Mouse (Mus musculus): ENCODE measurements around the gene Camsap2. TPM values are rescaled to one million over a fixed set of nuclear protein-coding genes. Genes with fewer than 3 reads are reported as not detected.
A peak's percentile ranks its signal among the peaks of the same experiment; 100 is the strongest.

Camsap2 gene
- polyA plus RNA-seq, 1 experiment = 19.6 TPM

DNA sequence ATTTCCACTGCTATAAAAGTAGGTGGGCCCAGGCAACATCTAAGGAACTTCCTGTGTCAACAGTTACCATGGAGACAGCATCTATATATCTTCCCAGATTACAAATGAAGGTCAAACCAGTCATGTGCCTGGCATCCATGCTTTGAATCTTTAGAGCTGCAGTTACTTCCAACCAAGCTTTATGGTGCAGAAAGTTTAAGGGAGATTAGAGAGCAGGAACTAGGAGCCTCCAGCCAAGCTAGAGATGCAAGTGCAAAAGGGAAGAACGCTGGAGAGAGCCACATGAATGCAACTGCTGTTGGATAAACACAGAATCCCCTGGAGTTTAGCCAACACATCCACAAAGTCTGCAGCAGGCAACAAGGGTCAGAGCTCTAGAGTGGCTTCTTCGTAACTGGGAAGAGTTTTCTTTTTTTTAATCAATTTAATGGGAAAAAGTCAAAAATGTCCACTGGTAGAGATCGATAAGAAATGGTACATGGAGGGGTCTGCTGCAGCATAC lies 4.8 kb upstream of the Camsap2 start:
- TF ChIP-seq POLR2A (IDR thresholded peaks at IDR 0.05; ENCODE audit: borderline replicate concordance, control insufficient read depth, low read depth, low read length) (no peak), CTCF (IDR thresholded peaks at IDR 0.05; ENCODE audit: control insufficient read depth, insufficient read depth, low read length) (no peak)
- Histone ChIP-seq H3K4me1 (ENCODE audit: control insufficient read depth, insufficient read depth, low read length) (no peaks in the 10 kb centered on the region; the same call in 1 of the 2 replicates), H3K27ac (ENCODE audit: control insufficient read depth, insufficient read depth, low read depth, low read length, poor library complexity) (no peak overlapping the region)

DNA sequence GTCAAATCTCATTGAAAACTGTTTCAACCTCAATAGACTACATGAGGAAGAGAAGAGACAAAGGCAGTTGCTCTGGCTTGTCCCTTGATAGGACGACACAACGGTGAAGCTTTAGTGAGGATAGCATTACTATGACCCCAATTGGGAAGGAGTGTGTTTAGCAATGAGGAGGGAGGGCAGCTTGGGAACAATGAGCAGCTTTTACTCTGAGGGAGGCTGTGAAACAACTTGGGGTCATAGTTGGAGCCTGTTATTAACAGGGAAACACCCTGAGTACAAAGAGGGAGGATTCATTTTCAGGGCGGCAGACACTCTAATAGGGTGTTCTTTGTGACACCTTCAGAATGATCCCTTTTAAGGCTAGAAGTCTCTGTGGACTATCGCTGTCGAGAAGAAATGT lies 2.2 kb upstream of the Camsap2 start:
- Histone ChIP-seq H3K4me3 (replicated peaks; ENCODE audit: control insufficient read depth, low read depth, low read length) (no peak overlapping the region), H3K27ac (ENCODE audit: control insufficient read depth, insufficient read depth, low read depth, low read length, poor library complexity) (no peak overlapping the region), H3K4me1 (ENCODE audit: control insufficient read depth, insufficient read depth, low read length) (no peaks in the 10 kb centered on the region; the same call in 1 of the 2 replicates)
- TF ChIP-seq POLR2A (IDR thresholded peaks at IDR 0.05; ENCODE audit: borderline replicate concordance, control insufficient read depth, low read depth, low read length) = no peak
- no peak for TF ChIP-seq CTCF (IDR thresholded peaks at IDR 0.05; ENCODE audit: control insufficient read depth, insufficient read depth, low read length)
- WGBS = 83% methylated on average over 5 of the region's 5 CpGs

More for the DNA sequence above, 4.8 kb upstream of the Camsap2 start:
- 70% methylated on average over 3 of the region's 3 CpGs for WGBS
- no peak overlapping the region for H3K4me3 ChIP-seq (replicated peaks; ENCODE audit: control insufficient read depth, low read depth, low read length)

DNA sequence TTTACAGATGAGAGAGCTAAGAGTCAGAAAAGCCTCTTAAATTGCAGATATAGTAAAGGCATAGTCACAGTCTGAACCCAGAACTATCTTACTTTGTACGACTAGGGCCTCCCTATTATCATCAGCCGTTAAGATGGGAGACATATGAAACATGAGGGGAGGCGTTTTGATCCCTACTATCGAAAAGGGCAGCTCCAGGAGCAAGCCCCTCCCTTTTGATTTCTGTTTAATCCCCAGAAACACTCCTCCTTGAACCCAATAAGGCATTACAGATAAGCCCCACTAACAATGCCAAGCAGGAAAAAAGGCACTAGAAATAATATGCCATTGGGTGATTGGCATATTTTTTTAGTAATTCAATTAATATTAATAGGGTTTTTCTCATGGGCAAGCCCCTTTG lies 1.2 kb upstream of the Camsap2 start:
- H3K4me3 ChIP-seq (replicated peaks; ENCODE audit: control insufficient read depth, low read depth, low read length) = no peak overlapping the region
- WGBS = 61% methylated on average over 4 of the region's 4 CpGs
- H3K4me1 ChIP-seq (ENCODE audit: control insufficient read depth, insufficient read depth, low read length) = no peaks in the 10 kb centered on the region; the same call in 1 of the 2 replicates
- H3K27ac ChIP-seq (ENCODE audit: control insufficient read depth, insufficient read depth, low read depth, low read length, poor library complexity) = no peak overlapping the region
- TF ChIP-seq POLR2A (IDR thresholded peaks at IDR 0.05; ENCODE audit: borderline replicate concordance, control insufficient read depth, low read depth, low read length) (no peak), CTCF (IDR thresholded peaks at IDR 0.05; ENCODE audit: control insufficient read depth, insufficient read depth, low read length) (no peak)

DNA sequence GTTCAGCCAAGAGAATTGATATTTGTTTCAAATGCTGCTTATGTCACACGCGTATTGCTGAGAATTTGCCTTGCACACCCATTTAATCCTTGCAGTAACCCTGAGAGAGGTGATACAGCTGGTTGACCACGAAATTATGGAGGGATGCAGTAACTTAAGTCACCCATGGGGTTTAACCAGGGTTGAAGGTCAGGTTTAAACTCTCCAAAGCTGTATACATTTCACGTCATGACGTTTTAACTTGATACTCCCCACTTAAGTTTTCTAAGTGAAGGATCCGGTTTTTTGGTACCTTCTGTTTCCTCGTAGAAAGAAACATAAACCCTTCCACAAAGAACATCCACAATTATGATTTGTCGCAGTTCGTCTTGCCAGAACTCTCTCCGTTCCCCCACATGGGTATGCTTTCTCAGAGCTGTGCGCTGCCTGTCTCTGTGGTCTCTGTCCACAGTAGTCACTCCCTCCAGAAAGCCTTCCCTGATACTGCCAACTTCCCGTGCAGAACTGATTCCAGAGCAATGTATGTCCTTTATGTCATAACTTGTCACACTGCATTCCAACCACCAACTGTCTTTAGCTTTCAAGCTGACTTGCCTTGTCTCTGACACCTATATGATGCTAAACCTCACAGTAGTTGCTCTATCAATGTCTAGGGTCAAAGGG lies 600 bp upstream of the Camsap2 start:
- TF ChIP-seq POLR2A (IDR thresholded peaks at IDR 0.05; ENCODE audit: borderline replicate concordance, control insufficient read depth, low read depth, low read length) = no peak
- no peak for TF ChIP-seq CTCF (IDR thresholded peaks at IDR 0.05; ENCODE audit: control insufficient read depth, insufficient read depth, low read length)
- Histone ChIP-seq H3K4me3 (replicated peaks; ENCODE audit: control insufficient read depth, low read depth, low read length) (peak overlapping the region; percentile 92), H3K27ac (ENCODE audit: control insufficient read depth, insufficient read depth, low read depth, low read length, poor library complexity) (peak overlapping the region; percentile 91), H3K4me1 (ENCODE audit: control insufficient read depth, insufficient read depth, low read length) (no peaks in the 10 kb centered on the region; the same call in 1 of the 2 replicates)
- 2% methylated on average over 12 of the region's 12 CpGs for WGBS

DNA sequence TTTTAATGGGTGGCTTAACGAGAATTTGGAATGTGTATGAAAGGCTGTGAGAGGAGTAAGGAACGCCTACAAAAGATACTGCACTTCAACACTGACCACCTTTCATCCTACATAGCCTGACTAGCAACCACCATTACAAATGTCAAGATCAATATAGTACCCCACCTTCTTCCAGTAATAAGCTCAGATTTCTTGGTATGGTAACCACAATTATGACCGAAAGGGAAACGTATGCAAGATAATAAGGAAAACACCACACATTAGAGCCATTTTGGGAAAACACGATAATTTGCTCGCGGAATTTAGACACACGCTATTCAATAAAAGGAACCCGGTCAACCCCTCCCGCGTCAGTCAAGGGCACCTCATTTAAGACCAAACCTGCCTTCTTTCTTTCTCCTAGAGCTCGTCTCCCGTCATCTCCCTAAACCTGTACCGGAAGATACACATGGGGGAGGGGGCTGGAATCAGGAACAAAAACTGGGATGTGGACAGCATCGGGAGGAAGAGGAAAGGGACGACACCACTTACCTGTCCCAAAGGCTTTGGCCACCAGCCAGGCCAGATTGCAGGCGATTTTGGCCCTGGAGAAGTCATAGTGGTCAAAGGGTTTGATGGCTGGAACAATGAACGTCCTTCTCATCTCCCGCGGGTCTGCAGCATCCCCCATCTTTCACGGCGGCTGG lies 993 bp downstream of the Camsap2 start:
- Histone ChIP-seq H3K27ac (ENCODE audit: control insufficient read depth, insufficient read depth, low read depth, low read length, poor library complexity) (peak overlapping the region; percentile 91), H3K4me3 (replicated peaks; ENCODE audit: control insufficient read depth, low read depth, low read length) (peak overlapping the region; percentile 92), H3K4me1 (ENCODE audit: control insufficient read depth, insufficient read depth, low read length) (no peaks in the 10 kb centered on the region; the same call in 1 of the 2 replicates)
- no peak for TF ChIP-seq CTCF (IDR thresholded peaks at IDR 0.05; ENCODE audit: control insufficient read depth, insufficient read depth, low read length)
- no peak for TF ChIP-seq POLR2A (IDR thresholded peaks at IDR 0.05; ENCODE audit: borderline replicate concordance, control insufficient read depth, low read depth, low read length)
- 2% methylated on average over 22 of the region's 22 CpGs for WGBS

DNA sequence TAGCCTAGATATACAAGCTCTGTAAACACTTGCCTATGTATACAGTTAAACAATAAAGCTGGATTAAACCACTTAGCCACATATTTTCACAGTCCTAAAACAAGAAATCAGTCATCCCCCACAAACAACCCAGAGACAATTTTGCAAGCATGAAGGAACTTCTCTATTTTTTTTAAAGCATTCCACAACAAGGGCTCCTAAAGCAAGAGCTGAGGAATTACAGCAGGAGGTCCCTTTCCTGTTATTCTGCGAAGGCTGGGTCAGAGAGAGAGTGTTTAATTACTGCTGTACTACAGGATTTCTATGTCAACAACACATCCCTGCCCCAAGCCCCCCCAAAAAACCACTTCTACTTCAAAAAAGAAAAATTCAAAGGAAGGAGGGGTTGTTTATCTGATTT lies 1.6 kb downstream of the Camsap2 start:
- no peak for TF ChIP-seq POLR2A (IDR thresholded peaks at IDR 0.05; ENCODE audit: borderline replicate concordance, control insufficient read depth, low read depth, low read length)
- TF ChIP-seq CTCF (IDR thresholded peaks at IDR 0.05; ENCODE audit: control insufficient read depth, insufficient read depth, low read length) = no peak
- no peak overlapping the region for H3K27ac ChIP-seq (ENCODE audit: control insufficient read depth, insufficient read depth, low read depth, low read length, poor library complexity)
- H3K4me3 ChIP-seq (replicated peaks; ENCODE audit: control insufficient read depth, low read depth, low read length) = peak overlapping the region; percentile 40
- WGBS = 34% methylated on average over 1 of the region's 1 CpGs
- H3K4me1 ChIP-seq (ENCODE audit: control insufficient read depth, insufficient read depth, low read length) = no peaks in the 10 kb centered on the region; the same call in 1 of the 2 replicates

DNA sequence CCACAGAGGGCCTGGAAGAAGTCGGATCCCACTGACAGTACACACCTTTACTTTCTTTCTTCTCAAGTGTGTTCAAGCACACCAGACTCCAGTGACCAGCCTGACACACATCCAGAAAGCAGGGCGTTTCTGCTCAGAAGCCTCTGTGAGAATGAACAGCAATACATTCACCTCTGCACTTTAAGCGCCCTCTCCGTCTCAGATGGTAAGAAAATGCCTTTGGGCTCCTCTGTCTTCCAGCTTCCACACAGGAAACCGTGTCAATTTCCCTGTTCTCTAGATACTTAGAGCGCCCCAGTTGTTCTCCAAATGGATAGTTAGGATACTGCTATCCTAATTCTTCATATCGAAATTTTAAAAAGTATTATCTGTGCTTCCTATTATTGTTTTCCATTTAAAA lies 2.2 kb downstream of the Camsap2 start:
- WGBS = 80% methylated on average over 7 of the region's 7 CpGs
- H3K27ac ChIP-seq (ENCODE audit: control insufficient read depth, insufficient read depth, low read depth, low read length, poor library complexity) = no peak overlapping the region

DNA sequence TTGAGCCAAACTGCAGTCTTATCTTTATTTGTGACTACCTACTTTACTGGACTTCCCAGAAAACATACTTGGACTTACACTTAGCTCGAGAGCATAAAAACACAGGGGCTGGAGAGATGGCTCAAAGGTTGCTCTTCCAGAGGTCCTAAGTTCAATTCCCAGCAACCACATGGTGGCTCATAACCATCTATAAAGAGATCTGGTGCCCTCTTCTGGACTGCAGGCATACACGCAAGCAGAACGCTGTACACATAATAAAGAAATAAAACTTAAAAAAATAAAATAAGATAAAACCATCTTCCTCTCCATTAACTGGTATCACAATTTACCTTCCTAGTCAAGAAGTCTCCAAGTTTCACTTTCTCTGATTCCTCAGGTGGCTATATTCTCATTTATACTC lies 5.4 kb downstream of the Camsap2 start:
- H3K27ac ChIP-seq (ENCODE audit: control insufficient read depth, insufficient read depth, low read depth, low read length, poor library complexity) = no peak overlapping the region
- no peak overlapping the region for H3K4me3 ChIP-seq (replicated peaks; ENCODE audit: control insufficient read depth, low read depth, low read length)
- 89% methylated on average over 3 of the region's 3 CpGs for WGBS
- H3K4me1 ChIP-seq (ENCODE audit: control insufficient read depth, insufficient read depth, low read length) = no peaks in the 10 kb centered on the region
- TF ChIP-seq POLR2A (IDR thresholded peaks at IDR 0.05; ENCODE audit: borderline replicate concordance, control insufficient read depth, low read depth, low read length) = no peak
- no peak for TF ChIP-seq CTCF (IDR thresholded peaks at IDR 0.05; ENCODE audit: control insufficient read depth, insufficient read depth, low read length)

More for the DNA sequence above, 2.2 kb downstream of the Camsap2 start:
- TF ChIP-seq CTCF (IDR thresholded peaks at IDR 0.05; ENCODE audit: control insufficient read depth, insufficient read depth, low read length) (no peak), POLR2A (IDR thresholded peaks at IDR 0.05; ENCODE audit: borderline replicate concordance, control insufficient read depth, low read depth, low read length) (no peak)
- Histone ChIP-seq H3K4me3 (replicated peaks; ENCODE audit: control insufficient read depth, low read depth, low read length) (peak overlapping the region; percentile 47), H3K4me1 (ENCODE audit: control insufficient read depth, insufficient read depth, low read length) (no peaks in the 10 kb centered on the region; the same call in 1 of the 2 replicates)
